Comparison of ENCODE assay signal across 23 mouse cellular contexts in the genomic region with DNA sequence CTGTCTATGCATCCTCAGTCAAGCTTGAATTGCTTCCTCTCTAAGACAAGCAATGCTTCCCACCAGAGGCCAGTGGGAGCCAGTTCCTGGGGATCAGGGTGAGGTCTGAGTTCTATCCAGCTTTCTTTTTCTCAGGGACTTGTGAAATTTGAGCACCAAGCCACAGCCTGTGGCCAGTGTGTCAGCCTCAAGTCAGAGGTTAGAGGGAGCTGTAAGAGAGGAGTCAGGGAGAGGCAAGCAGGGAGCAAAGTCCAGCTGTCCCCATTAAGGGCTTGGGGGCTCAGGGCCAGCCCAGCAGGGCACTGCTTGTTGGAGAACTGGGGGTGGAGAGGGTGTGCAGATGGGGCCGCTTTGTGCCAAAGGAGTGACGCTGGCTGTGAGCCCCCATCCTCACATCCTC. TPM values are rescaled to one million over a fixed set of nuclear protein-coding genes. Genes with fewer than 3 reads are reported as not detected.
DNase-seq lines count a peak whose midpoint lies in the region; ATAC-seq and TF ChIP-seq lines count a peak whose summit lies in the region.
"Had no signal": no experiment of that assay in that cellular context is flagged by ENCODE, and none has a peak within 500 bp of the region (broad histone marks: within the 10 kb centered on the region; RNA-seq: fewer than 3 reads in every experiment).

No protein-coding gene starts in this region.

- H3K4me3 ChIP-seq in kidney, embryonic 16.5 days (ENCODE audit: low read length) = no peak overlapping the region
- H3K4me3 ChIP-seq in C2C12 (ENCODE audit: insufficient read depth, poor library complexity, severe bottlenecking) = no peak overlapping the region
- H3K4me3 ChIP-seq: embryonic facial prominence, embryonic 12.5 days; forebrain, embryonic 10.5 days; hindbrain, embryonic 13.5 days; intestine, embryonic 15.5 days; left cerebral cortex, adult 2 months; limb, embryonic 15.5 days; midbrain, embryonic 15.5 days; neural tube, embryonic 12.5 days had no signal

- TF ChIP-seq CTCF in C2C12 (IDR thresholded peaks at IDR 0.05; ENCODE audit: control insufficient read depth, insufficient read depth, insufficient read length) = no peak

- no peaks in the 10 kb centered on the region for H3K9me3 ChIP-seq in kidney, embryonic 16.5 days (ENCODE audit: low read length)
- H3K9me3 ChIP-seq: embryonic facial prominence, embryonic 12.5 days; forebrain, embryonic 10.5 days; hindbrain, embryonic 13.5 days; intestine, embryonic 15.5 days; limb, embryonic 15.5 days; midbrain, embryonic 15.5 days; neural tube, embryonic 12.5 days had no signal

- DNase-seq in gastrocnemius, postnatal 10 days = peak; percentile 28
- no peak for DNase-seq in gastrocnemius, postnatal 14 days
- no peak for DNase-seq in kidney, postnatal 14 days
- peak; percentile 42 for DNase-seq in heart, postnatal 25 days (ENCODE audit: low spot score)
- no peak for DNase-seq in urinary bladder, postnatal 10 days (ENCODE audit: low spot score)
- DNase-seq in layer of hippocampus, postnatal 36 days = no peak
- DNase-seq: adrenal gland, postnatal 36 days; cerebellum, postnatal 14 days; thymus, postnatal 4 days had no signal

- no peaks in the 10 kb centered on the region for H3K36me3 ChIP-seq in kidney, embryonic 16.5 days (ENCODE audit: insufficient read depth, low read length)
- no peaks in the 10 kb centered on the region for H3K36me3 ChIP-seq in C2C12 (ENCODE audit: control insufficient read depth, insufficient read depth)
- H3K36me3 ChIP-seq: embryonic facial prominence, embryonic 12.5 days; forebrain, embryonic 10.5 days; hindbrain, embryonic 13.5 days; intestine, embryonic 15.5 days; limb, embryonic 15.5 days; midbrain, embryonic 15.5 days; neural tube, embryonic 12.5 days had no signal

- peak overlapping the region; percentile 27 for H3ac ChIP-seq in C2C12 (ENCODE audit: control insufficient read depth, insufficient read length, low read depth)

- H3K4me2 ChIP-seq in kidney, embryonic 16.5 days (replicated peaks; ENCODE audit: low read depth, low read length) = no peak overlapping the region
- H3K4me2 ChIP-seq: embryonic facial prominence, embryonic 12.5 days; hindbrain, embryonic 13.5 days; intestine, embryonic 15.5 days; limb, embryonic 15.5 days; midbrain, embryonic 15.5 days; neural tube, embryonic 12.5 days had no signal

- intact Hi-C loops in gastrocnemius, postnatal 14 days (cut with DNase I; ENCODE audit: low total_unique reads) = no loop called here
- intact Hi-C loops in heart, postnatal 25 days (cut with DNase I) = no loop called here

- H3K4me1 ChIP-seq in kidney, embryonic 16.5 days (ENCODE audit: insufficient read depth, low read length) = peaks cover 84% of the 10 kb centered on the region

- no peaks in the 10 kb centered on the region for H3K79me2 ChIP-seq in C2C12 (ENCODE audit: control insufficient read depth, insufficient read depth)

- peak; percentile 14 for ATAC-seq in kidney, embryonic 16.5 days (ENCODE audit: low FRiP score, low TSS enrichment)
- ATAC-seq: CD4-positive, CD25-positive, alpha-beta regulatory T cell, adult 4 months; intestine, embryonic 15.5 days; midbrain, embryonic 15.5 days had no signal

- WGBS in kidney, embryonic 16.5 days = 29% methylated on average over 2 of the region's 2 CpGs

- H3K79me3 ChIP-seq in C2C12 (ENCODE audit: low read depth) = no peaks in the 10 kb centered on the region

- peak overlapping the region; percentile 6; the same call in 1 of the 2 replicates for H3K9ac ChIP-seq in kidney, embryonic 16.5 days (replicated peaks; ENCODE audit: low read length)
- H3K9ac ChIP-seq: embryonic facial prominence, embryonic 12.5 days; hindbrain, embryonic 13.5 days; intestine, embryonic 15.5 days; limb, embryonic 15.5 days; midbrain, embryonic 15.5 days; neural tube, embryonic 12.5 days had no signal

- peak overlapping the region; percentile 73 for H3K27ac ChIP-seq in kidney, embryonic 16.5 days (ENCODE audit: low read length)
- H3K27ac ChIP-seq: embryonic facial prominence, embryonic 12.5 days; forebrain, embryonic 10.5 days; hindbrain, embryonic 13.5 days; intestine, embryonic 15.5 days; left cerebral cortex, adult 2 months; limb, embryonic 15.5 days; midbrain, embryonic 15.5 days; neural tube, embryonic 12.5 days had no signal

- H3K27me3 ChIP-seq in kidney, embryonic 16.5 days (ENCODE audit: insufficient read depth, low read length) = no peaks in the 10 kb centered on the region
- H3K27me3 ChIP-seq in C2C12 (ENCODE audit: control insufficient read depth, insufficient read depth, insufficient read length) = no peaks in the 10 kb centered on the region
- H3K27me3 ChIP-seq: embryonic facial prominence, embryonic 12.5 days; intestine, embryonic 15.5 days; limb, embryonic 15.5 days; midbrain, embryonic 15.5 days; neural tube, embryonic 12.5 days had no signal

TF ChIP-seq in C2C12, 6 proteins besides CTCF, POLR2A, EP300 and RAD21:
- TF ChIP-seq MYOD1 (IDR thresholded peaks at IDR 0.05; ENCODE audit: control insufficient read depth, insufficient read length, low read depth) (peak; percentile 74), MYOG (IDR thresholded peaks at IDR 0.05; ENCODE audit: control insufficient read depth, extremely low read depth, insufficient read length) (no peak)

RNA-seq across cellular contexts. Expression of gene Sema4c, which starts 5.0 kb away (rescaled TPM):
- 10 to 100 TPM; 16.3 to 22.4 TPM for total RNA-seq in gastrocnemius, postnatal 10 days (2021)
- total RNA-seq in gastrocnemius, postnatal 14 days (2021) = 10 to 100 TPM; 12.1 to 13.1 TPM
- 21.4 and 21.9 TPM in 2 replicates for polyA plus RNA-seq in kidney, embryonic 16.5 days (2015; fragmentation: Nextera tagmentation; extraction: Ambion mirVana)
- 16.6 TPM for polyA plus RNA-seq in C2C12 (2012; fragmentation: generic; extraction: Trizol)
- total RNA-seq in heart, postnatal 25 days (2021) = 10 to 100 TPM; 14.8 to 15.7 TPM
- 10 to 100 TPM; 11.4 to 11.6 TPM for total RNA-seq in layer of hippocampus, postnatal 36 days (2021)

RNA-seq across cellular contexts. Expression of gene Ankrd39, which starts 16.0 kb away (rescaled TPM):
- 10 to 100 TPM; 10.9 to 11.4 TPM for total RNA-seq in gastrocnemius, postnatal 10 days (2021)
- 1 to 10 TPM; 5.7 to 9.6 TPM for total RNA-seq in gastrocnemius, postnatal 14 days (2021)
- polyA plus RNA-seq in kidney, embryonic 16.5 days (2015; fragmentation: Nextera tagmentation; extraction: Ambion mirVana) = 29.2 and 30.0 TPM in 2 replicates
- polyA plus RNA-seq in C2C12 (2012; fragmentation: generic; extraction: Trizol) = 7.8 TPM
- 1 to 10 TPM; 5.6 to 8.1 TPM for total RNA-seq in heart, postnatal 25 days (2021)
- 10 to 100 TPM; 11.9 to 12.6 TPM for total RNA-seq in layer of hippocampus, postnatal 36 days (2021)

RNA-seq across cellular contexts. Expression of gene Gm42417, which starts 24.0 kb away (rescaled TPM):
- total RNA-seq in gastrocnemius, postnatal 10 days (2021) = 100 to 1,000 TPM; 193 to 229 TPM
- total RNA-seq in gastrocnemius, postnatal 14 days (2021) = 100 to 1,000 TPM; 440 to 562 TPM
- polyA plus RNA-seq in kidney, embryonic 16.5 days (2015; fragmentation: Nextera tagmentation; extraction: Ambion mirVana) = 0.30 and 1.5 TPM in 2 replicates
- 0.05 TPM for polyA plus RNA-seq in C2C12 (2012; fragmentation: generic; extraction: Trizol)
- 100 to 1,000 TPM; 112 to 186 TPM for total RNA-seq in heart, postnatal 25 days (2021)
- not detected for total RNA-seq in layer of hippocampus, postnatal 36 days (2021)
- total RNA-seq: layer of hippocampus, adult 18-20 months; left cerebral cortex, adult 2 months; MEL had no signal
- polyA plus RNA-seq: forebrain, embryonic 10.5 days; heart, embryonic 14.5 days; hindbrain, embryonic 13.5 days; neural tube, embryonic 12.5 days had no signal

RNA-seq across cellular contexts. Expression of gene Ankrd23, which starts 26.5 kb away (rescaled TPM):
- total RNA-seq in gastrocnemius, postnatal 10 days (2021) = 100 to 1,000 TPM; 419 to 469 TPM
- 1,000 to 10,000 TPM; 1,005 to 1,120 TPM for total RNA-seq in gastrocnemius, postnatal 14 days (2021)
- 15.2 and 21.7 TPM in 2 replicates for polyA plus RNA-seq in kidney, embryonic 16.5 days (2015; fragmentation: Nextera tagmentation; extraction: Ambion mirVana)
- polyA plus RNA-seq in C2C12 (2012; fragmentation: generic; extraction: Trizol) = 1.1 TPM
- total RNA-seq in heart, postnatal 25 days (2021) = 100 to 1,000 TPM; 215 to 337 TPM
- total RNA-seq in layer of hippocampus, postnatal 36 days (2021) = 1 to 10 TPM; 7.9 to 8.5 TPM

RNA-seq across cellular contexts. Expression of gene Cnnm3, which starts 51.5 kb away (rescaled TPM):
- total RNA-seq in gastrocnemius, postnatal 10 days (2021) = 10 to 100 TPM; 14.5 to 18.2 TPM
- 10 to 100 TPM in 1 of 2 experiments, 1 to 10 TPM in 1; 9.3 to 13.3 TPM for total RNA-seq in gastrocnemius, postnatal 14 days (2021)
- polyA plus RNA-seq in kidney, embryonic 16.5 days (2015; fragmentation: Nextera tagmentation; extraction: Ambion mirVana) = 3.5 and 3.7 TPM in 2 replicates
- polyA plus RNA-seq in C2C12 (2012; fragmentation: generic; extraction: Trizol) = 6.5 TPM
- 10 to 100 TPM; 14.7 to 15.7 TPM for total RNA-seq in heart, postnatal 25 days (2021)
- total RNA-seq in layer of hippocampus, postnatal 36 days (2021) = 10 to 100 TPM; 29.0 to 39.0 TPM

Comparison
In these comparisons a context has a peak if more than half of its experiments do, and no peak if none do; other contexts are left out.
1. DNase-seq: peak in gastrocnemius, postnatal 10 days (single experiment) and heart, postnatal 25 days (single experiment); none in gastrocnemius, postnatal 14 days (single experiment), kidney, postnatal 14 days (single experiment), urinary bladder, postnatal 10 days (single experiment) and layer of hippocampus, postnatal 36 days (0 of 2).
2. RNA of gene Gm42417, which starts 24.0 kb away (total RNA-seq): 440 to 562 TPM in gastrocnemius, postnatal 14 days, 193 to 229 TPM in gastrocnemius, postnatal 10 days and 112 to 186 TPM in heart, postnatal 25 days; not detected in layer of hippocampus, postnatal 36 days; every median in the first group is over 100 times any median in the second.